Mouse (Mus musculus) heart, adult 18-20 months (tissue): Measurements from ENCODE around the gene Sirpa. TPM values are rescaled to one million over a fixed set of nuclear protein-coding genes. Genes with fewer than 3 reads are reported as not detected.
A peak's percentile ranks its signal among the peaks of the same experiment; 100 is the strongest.

Experiments
- DNase-seq, 2 experiments: peaks; one replicate each; pipeline ENCODE4 v3.0.0; 2021 to 2022; ENCODE audit warnings: mixed read lengths in 1 of 2
- total RNA-seq, 2 experiments: library from RNA; stranded (reverse); gene quantifications; 2 replicates each; pipeline ENCODE4 v1.2.3; 2021

Sirpa gene
- total RNA-seq, 2 experiments from 2014 or later: 27.5 to 29.4 TPM

DNA sequence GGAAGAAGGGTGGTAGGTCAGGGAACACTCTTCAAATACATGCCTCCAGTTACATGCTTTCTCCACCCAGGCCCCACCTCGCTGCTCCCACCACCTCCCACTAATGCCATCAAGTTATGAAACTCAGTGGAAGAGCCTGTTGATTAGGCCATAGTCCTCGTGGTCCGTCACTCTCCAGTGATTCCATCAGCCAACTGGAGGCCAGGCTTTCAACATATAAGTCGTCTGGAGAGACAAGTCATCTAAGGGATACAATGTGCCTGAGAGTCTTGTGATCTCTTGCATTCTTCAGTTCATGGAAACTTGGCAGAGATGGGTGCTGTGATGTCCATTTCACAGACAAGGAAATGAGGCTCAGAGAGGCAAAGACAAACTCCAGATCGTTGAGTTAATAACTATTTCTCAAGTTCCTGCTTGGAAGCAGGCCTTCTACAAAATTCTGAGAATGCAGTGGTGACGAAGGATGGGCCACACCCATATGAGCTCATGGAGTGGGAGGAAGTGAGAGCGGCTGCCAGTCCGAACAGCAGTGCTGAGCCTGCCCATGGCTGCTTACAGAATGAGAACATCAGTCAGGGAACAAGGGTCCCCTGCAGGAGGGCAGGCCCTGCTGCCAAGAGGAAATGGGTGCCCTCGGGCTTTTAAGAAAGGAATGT lies 40.6 kb downstream of the Sirpa start:
- peak; percentile 87 to 93 for DNase-seq

DNA sequence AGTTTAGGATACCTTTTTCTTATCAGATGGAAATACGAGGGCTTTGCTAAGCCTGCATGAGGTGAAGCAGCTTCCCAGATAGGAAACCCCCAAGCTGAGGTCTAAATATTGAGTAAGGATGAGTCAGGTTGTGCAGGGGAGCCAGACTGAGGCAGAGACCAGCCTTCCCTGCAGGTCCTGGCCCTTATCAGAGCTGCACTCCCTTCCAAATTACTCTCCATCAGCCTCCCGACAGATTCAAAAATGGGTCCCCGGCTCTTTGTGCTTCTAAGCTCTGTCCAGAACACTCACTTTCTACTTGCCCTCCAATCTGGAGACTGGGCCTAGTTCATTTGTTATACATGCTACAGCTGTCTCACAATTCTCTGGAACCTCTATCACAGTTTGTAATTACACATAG lies 41.3 kb downstream of the Sirpa start:
- DNase-seq: peak in 1 of 2 experiments; percentile 19

DNA sequence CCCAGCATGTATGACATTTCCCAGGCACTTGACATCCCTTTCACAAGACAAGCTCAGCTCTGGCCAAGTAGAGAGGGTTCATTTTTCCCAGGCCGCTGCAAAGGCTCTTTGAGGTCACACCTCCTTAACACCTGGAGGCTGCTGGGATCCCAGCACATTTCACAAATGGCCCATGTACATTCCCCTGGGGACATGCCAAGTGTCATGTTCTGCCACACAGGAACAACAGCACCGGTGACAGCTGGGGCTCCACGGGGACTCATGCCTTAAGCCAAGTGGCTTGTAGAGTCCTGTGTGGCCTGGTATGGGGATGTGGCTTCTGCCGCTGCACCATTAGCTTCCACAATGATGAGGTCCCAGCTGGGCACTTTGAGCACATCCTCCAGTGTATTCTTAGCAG lies 60.0 kb downstream of the Sirpa start:
- no peak for DNase-seq

DNA sequence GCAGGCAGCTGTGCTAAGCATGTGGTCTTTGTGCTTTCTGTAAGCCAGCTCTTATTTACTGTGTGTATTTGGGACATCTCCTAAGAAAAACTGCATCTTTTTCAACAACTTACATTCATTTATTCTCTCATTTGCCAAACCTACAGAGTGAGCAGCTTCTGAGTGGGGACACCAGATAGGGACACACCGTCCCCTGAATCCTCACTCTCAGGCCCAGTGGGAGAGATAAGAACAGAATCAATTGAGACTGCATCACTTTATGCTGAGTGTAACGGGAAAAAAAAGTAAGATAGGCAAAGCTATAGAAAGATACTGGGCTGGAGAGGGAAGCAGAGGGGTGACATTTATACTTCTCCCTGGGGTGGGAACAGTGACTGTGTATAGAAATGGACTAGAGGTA lies 61.0 kb downstream of the Sirpa start:
- DNase-seq: no peak

DNA sequence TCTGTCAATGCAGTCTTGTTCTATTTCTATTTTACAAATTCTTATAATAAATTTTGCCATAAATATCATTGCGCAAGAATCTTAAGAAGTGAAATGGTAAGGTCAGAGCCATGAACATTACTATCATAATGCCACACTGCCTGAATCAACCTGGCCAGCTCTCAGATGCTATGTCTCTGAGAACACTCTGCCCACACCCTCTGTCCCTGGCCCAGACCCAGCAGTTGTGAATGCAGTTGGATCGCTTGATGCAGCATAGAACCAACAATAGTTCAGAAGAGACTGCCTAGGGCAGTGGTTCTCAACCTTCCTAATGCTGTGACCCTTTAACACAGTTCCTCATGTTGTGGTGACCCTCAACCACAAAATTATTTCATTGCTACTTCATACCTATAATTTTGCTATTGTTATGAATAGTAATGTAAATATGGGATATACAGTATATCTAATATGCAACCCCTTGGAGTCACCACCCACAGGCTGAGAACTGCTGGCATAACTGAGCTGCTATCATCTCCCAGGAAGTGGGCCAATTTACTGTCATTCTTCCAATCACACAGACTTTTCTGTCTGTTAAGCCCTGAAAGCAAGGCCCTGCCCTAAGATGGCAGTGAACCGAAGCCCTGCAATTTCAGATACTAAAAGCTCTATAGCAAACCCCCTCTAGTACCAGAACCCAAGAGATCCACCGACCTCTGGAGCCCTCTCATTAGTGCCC lies 61.8 kb downstream of the Sirpa start:
- DNase-seq: no peak

DNA sequence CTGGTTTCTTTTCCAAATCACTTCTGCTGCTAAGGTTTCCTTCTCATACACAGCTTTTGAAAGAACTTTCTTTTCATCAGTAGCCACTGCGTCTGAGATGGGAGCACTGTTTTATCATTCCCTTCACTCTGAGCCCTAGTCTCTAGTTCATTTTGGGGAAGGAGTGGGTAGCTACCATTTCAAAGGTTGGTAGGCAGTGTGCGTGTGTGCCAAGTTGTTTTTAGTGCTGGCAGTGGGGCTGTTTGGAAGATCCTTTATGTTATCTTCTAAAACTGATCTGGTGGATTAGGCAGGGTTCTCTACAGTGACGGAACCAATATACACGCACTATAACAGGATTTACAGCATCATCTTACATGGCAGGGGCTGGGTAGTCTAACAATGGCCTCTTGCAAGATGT lies 62.4 kb downstream of the Sirpa start:
- no peak for DNase-seq

DNA sequence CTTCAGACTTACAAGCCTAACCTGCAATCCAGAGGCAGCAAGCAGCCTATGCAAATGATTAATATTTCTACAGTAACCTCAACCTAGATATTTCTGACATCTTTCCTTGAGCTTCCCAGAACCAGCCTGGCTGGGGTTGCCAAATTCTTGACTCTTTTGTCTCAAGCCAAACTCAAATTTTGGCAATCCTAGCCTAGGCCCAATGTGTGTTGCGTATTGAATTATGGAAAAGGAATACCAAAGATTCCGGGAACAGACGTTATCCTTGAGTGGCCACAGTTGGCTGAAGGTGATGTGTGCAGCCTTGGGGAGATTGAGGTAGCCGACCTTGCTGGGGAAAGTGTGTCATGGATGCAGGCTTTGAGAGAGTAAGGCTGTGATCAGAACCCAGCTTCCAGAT lies 66.2 kb downstream of the Sirpa start:
- DNase-seq: no peak

DNA sequence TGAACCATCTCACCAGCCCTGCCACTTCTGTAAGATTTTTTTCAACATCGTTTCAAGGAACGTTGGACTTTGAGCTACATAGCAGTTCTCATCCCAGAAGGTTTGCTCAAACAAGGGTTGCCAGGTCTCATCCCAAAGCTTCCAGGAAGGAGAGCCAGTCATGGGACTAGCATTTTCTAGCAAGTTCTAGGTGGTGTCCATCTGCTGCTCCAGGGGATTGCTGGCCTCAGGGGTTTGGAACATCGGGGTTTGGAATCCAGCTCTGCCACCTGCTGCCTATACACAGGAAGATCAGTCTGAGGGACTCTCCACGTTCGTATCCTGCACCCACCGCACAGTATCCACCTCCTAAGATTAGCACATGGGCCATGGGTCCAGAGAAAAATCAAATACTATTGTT lies 67.4 kb downstream of the Sirpa start:
- peak; percentile 15 to 41 for DNase-seq

DNA sequence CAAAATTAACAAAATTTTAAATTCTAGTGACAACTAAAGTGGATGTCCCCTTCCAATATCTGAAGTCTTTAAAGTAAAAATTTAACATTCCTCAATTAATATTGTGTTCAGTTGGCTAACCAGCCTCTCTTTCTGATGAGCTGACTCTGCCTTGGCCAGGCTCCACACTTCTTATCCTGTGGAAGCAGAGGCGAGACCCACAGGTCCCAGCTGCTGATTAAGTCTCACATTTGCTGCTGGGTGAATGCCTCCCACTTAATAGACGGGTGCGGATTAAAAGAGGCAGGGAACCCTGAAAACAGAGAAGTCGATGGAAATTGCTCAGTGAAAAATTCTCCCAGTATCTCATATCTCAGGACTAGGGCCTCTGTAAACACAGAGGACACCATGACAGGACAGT lies 69.8 kb downstream of the Sirpa start:
- DNase-seq: no peak

DNA sequence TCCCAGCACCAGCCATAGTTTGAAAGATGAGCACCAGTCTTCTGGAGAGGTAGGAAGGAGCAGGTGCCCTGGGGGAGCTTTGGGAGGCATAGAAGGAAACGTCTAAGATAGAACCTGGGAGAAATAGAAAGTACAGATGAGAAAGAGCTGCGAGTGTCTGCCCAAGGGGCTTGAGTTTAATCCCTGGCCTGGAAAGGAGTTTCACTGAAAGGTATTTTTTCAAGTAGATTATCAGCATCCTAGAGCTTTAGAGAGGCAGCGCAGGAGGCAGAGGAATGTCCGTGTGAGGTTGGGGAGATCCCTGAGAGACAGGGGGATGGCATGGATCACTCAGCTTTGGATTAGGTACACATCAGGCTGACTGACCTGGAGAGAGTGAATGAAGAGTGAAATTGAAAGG lies 79.3 kb downstream of the Sirpa start:
- DNase-seq: no peak

DNA sequence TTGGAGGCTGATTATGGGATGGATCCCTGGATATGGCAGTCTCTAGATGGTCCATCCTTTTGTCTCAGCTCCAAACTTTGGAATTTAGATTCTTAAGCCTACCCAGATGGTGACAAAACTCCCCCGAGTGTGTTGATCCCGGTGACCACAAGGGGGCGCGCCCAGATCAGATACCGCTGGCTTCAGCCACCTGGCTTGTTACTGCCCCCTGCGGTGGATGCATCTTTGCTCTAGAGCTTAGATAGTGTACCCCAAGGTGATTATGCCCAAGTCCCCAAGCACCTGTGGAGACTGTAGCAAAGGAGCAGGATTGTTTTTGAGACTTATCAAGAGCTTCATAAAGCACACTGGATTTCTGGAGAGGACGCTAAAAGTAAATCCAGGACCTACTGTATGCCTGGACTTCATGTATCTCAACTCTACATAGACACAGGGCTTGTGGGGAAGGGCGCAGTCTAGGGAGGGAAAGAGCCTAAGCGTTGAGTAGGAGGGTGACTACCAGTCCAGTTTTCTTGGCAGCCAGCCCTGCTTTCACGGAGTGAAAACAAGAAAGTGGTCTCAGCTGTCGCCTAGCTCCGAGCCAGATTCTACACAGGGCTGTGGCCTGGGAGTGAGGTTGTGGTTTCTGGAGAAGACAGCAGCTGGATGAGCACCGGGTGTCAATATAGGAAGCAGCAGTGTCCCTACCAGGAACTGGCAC lies 82.5 kb downstream of the Sirpa start:
- peak; percentile 65 to 90 for DNase-seq

DNA sequence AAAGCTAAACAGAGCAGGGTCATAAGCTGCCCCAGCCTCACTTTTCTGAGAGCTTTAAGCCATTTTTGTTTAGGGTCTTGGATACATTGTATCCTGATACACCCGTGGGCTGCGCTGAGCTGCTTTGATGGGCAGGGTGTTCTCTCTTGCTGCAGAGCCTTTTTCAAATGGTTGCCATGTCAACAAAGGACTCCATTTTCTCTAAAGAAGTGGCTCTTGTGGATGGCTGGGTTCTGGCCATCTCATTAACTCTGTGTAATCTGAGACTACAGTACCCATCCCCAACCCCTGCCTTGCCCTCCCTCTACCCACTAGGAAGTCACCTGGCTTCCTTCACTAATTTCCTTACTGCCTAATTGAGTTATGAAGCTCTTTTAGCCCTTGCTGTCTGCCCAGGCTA lies 85.0 kb downstream of the Sirpa start:
- DNase-seq: no peak

DNA sequence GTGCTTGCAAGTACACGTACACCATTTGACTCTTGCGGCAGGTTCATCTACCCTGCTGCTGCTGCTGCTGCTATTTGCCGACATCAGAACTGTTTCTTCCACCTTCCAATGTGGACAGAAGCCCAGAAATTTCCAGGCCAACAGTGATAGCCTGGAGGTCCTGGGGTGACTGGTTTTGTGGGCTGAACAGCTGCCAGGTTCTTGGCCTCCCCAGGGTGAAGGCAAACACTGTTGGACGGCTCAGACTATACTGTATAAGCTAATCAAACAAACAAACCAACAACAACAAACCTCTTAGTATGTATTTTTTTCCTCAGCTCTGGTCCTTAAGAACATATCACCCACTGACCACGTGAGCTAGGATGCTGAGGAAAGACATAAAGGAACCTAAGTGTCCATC lies 86.4 kb downstream of the Sirpa start:
- DNase-seq: no peak

DNA sequence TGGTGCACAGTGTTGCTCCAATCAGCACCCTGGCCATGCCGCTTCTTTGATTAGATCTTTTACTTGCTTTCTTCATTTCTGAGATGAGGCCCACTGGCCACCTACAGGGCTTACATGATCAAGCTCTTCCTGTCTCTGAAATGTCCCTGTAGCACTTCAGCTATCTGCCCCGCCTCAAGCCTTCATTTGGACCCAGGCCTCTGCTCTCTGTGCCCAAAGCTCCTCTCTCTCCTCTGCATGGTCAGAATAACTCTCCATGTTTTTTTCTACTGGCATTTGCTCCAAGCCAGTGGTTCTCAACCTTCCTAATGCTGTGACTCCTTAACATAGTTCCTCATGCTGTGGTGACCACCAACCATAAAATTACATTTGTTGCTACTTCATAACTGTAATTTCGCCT lies 87.6 kb downstream of the Sirpa start:
- DNase-seq: no peak

Other genes with a start within 250 kb of the Sirpa start
- under 1 TPM in 1 of 2 experiments, not detected in 1; 0.32 TPM for gene Il1b, start 221.7 kb upstream of the Sirpa start, total RNA-seq
- not detected for gene F830045P16Rik, start 56.2 kb upstream of the Sirpa start, total RNA-seq
- gene Pdyn, start 107.0 kb downstream of the Sirpa start, total RNA-seq: not detected
- gene Stk35, start 207.7 kb downstream of the Sirpa start, total RNA-seq: 10 to 100 TPM; 11.7 to 14.3 TPM